Mouse (Mus musculus) hindbrain, embryonic 12.5 days (tissue): ENCODE data around the gene Smg6. TPM values are rescaled to one million over a fixed set of nuclear protein-coding genes. Genes with fewer than 3 reads are reported as not detected.
A peak's percentile ranks its signal among the peaks of the same experiment; 100 is the strongest.

Experiments
- ATAC-seq: fragments of 200-750 bp; cut with Nextera tagmentation; 2 replicates; pipeline ENCODE4 v1.8.0; 2017; ENCODE audit warnings: moderate TSS enrichment; ENCODE audit not compliant: low FRiP score
- H3K27ac ChIP-seq: fragments of 300-500 bp; sonication (generic); 2 replicates; pipeline ENCODE4 v1.5.1; 2016; ENCODE audit warnings: mild to moderate bottlenecking
- H3K27me3 ChIP-seq: fragments of 300-500 bp; sonication (generic); 2 replicates; pipeline ENCODE4 v1.6.1; 2016; ENCODE audit warnings: mild to moderate bottlenecking
- H3K36me3 ChIP-seq: fragments of 300-500 bp; sonication (generic); 2 replicates; pipeline ENCODE4 v1.6.1; 2016; ENCODE audit warnings: mild to moderate bottlenecking
- H3K4me1 ChIP-seq: fragments of 300-500 bp; sonication (generic); 2 replicates; pipeline ENCODE4 v1.6.1; 2016
- H3K4me2 ChIP-seq: fragments of 300-500 bp; sonication (generic); replicated peaks from 2 replicates; pipeline ENCODE4 v1.6.1; 2016; ENCODE audit warnings: mild to moderate bottlenecking
- H3K4me3 ChIP-seq: fragments of 300-500 bp; sonication (generic); 2 replicates; pipeline ENCODE4 v1.5.1; 2016; ENCODE audit warnings: mild to moderate bottlenecking
- H3K9ac ChIP-seq: fragments of 300-500 bp; sonication (generic); 2 replicates; pipeline ENCODE4 v1.6.1; 2016; ENCODE audit warnings: mild to moderate bottlenecking, moderate library complexity
- H3K9me3 ChIP-seq: fragments of 300-500 bp; sonication (generic); replicated peaks from 2 replicates; pipeline ENCODE4 v1.6.1; 2016; ENCODE audit warnings: mild to moderate bottlenecking
- WGBS: fragments of 180-500 bp; shearing (Covaris S2); methylation state at CpG from one replicate; pipeline ENCODE4 v1.1.7; 2016; 5-methylcytosine and 5-hydroxymethylcytosine counted together
- polyA plus RNA-seq: library from polyadenylated mRNA; unstranded; fragments of >200 nt; fragmentation: Nextera tagmentation; extraction: Ambion mirVana; gene quantifications from 2 replicates; pipeline ENCODE4 v1.2.1, GENCODE M21; 2016

The Smg6 gene
- polyA plus RNA-seq, 1 experiment from 2014 or later = 23.6 TPM

GRCm38 (mm10) chr11:75108909-75109308, 183.3 kb downstream of the Smg6 start:
- Histone ChIP-seq H3K9ac (no peak overlapping the region), H3K4me1 (no peaks in the 10 kb centered on the region), H3K36me3 (no peaks in the 10 kb centered on the region), H3K27me3 (no peaks in the 10 kb centered on the region), H3K4me3 (no peak overlapping the region), H3K4me2 (no peak overlapping the region), H3K9me3 (no peaks in the 10 kb centered on the region), H3K27ac (no peak overlapping the region)
- ATAC-seq = no peak

GRCm38 (mm10) chr11:75116379-75116778, 190.8 kb downstream of the Smg6 start:
- no peak overlapping the region for H3K4me3 ChIP-seq
- 92% methylated on average over 6 of the region's 6 CpGs for WGBS
- ATAC-seq = no peak
- no peaks in the 10 kb centered on the region for H3K36me3 ChIP-seq
- no peak overlapping the region for H3K27ac ChIP-seq
- H3K9ac ChIP-seq = no peak overlapping the region
- H3K9me3 ChIP-seq = no peaks in the 10 kb centered on the region
- no peaks in the 10 kb centered on the region for H3K27me3 ChIP-seq
- no peaks in the 10 kb centered on the region for H3K4me1 ChIP-seq
- no peak overlapping the region for H3K4me2 ChIP-seq

GRCm38 (mm10) chr11:75118141-75118540, 192.5 kb downstream of the Smg6 start:
- no peaks in the 10 kb centered on the region for H3K27me3 ChIP-seq
- H3K27ac ChIP-seq = no peak overlapping the region
- 96% methylated on average over 2 of the region's 2 CpGs for WGBS
- H3K4me2 ChIP-seq = no peak overlapping the region
- no peaks in the 10 kb centered on the region for H3K4me1 ChIP-seq
- no peak for ATAC-seq
- H3K9ac ChIP-seq = no peak overlapping the region
- no peaks in the 10 kb centered on the region for H3K36me3 ChIP-seq
- H3K9me3 ChIP-seq = no peaks in the 10 kb centered on the region
- no peak overlapping the region for H3K4me3 ChIP-seq

- WGBS = 98% methylated on average over 2 of the region's 2 CpGs
- H3K9me3 ChIP-seq = no peaks in the 10 kb centered on the region
- no peaks in the 10 kb centered on the region for H3K4me1 ChIP-seq
- no peak overlapping the region for H3K27ac ChIP-seq
- H3K9ac ChIP-seq = no peak overlapping the region
- no peak overlapping the region for H3K4me3 ChIP-seq
- no peaks in the 10 kb centered on the region for H3K27me3 ChIP-seq
- H3K4me2 ChIP-seq = no peak overlapping the region
- no peak for ATAC-seq
- no peaks in the 10 kb centered on the region for H3K36me3 ChIP-seq
Measured at GRCm38 (mm10) chr11:75119298-75119697, 193.7 kb downstream of the Smg6 start.

- Histone ChIP-seq H3K36me3 (no peaks in the 10 kb centered on the region), H3K4me2 (no peak overlapping the region), H3K9ac (no peak overlapping the region), H3K27ac (no peak overlapping the region), H3K27me3 (no peaks in the 10 kb centered on the region), H3K4me3 (no peak overlapping the region), H3K9me3 (no peaks in the 10 kb centered on the region), H3K4me1 (no peaks in the 10 kb centered on the region)
- ATAC-seq = no peak
- WGBS = 89% methylated on average over 3 of the region's 3 CpGs
Measured at GRCm38 (mm10) chr11:75119841-75120240, 194.2 kb downstream of the Smg6 start.

GRCm38 (mm10) chr11:75121348-75121747, 195.7 kb downstream of the Smg6 start:
- Histone ChIP-seq H3K27ac (no peak overlapping the region), H3K9me3 (no peaks in the 10 kb centered on the region), H3K4me3 (no peak overlapping the region), H3K4me2 (no peak overlapping the region), H3K36me3 (no peaks in the 10 kb centered on the region), H3K4me1 (no peaks in the 10 kb centered on the region), H3K9ac (no peak overlapping the region), H3K27me3 (no peaks in the 10 kb centered on the region)
- no peak for ATAC-seq
- 82% methylated on average over 1 of the region's 1 CpGs for WGBS

GRCm38 (mm10) chr11:75124406-75124805, 198.8 kb downstream of the Smg6 start:
- no peak for ATAC-seq
- H3K9me3 ChIP-seq = no peaks in the 10 kb centered on the region
- no peaks in the 10 kb centered on the region for H3K36me3 ChIP-seq
- H3K4me3 ChIP-seq = no peak overlapping the region
- H3K4me1 ChIP-seq = no peaks in the 10 kb centered on the region
- H3K9ac ChIP-seq = no peak overlapping the region
- H3K4me2 ChIP-seq = no peak overlapping the region
- no peaks in the 10 kb centered on the region for H3K27me3 ChIP-seq
- H3K27ac ChIP-seq = no peak overlapping the region
- WGBS = 91% methylated on average over 2 of the region's 2 CpGs

- no peak for ATAC-seq
- Histone ChIP-seq H3K9ac (no peak overlapping the region), H3K4me1 (no peaks in the 10 kb centered on the region), H3K27ac (no peak overlapping the region), H3K27me3 (no peaks in the 10 kb centered on the region), H3K36me3 (no peaks in the 10 kb centered on the region), H3K4me2 (no peak overlapping the region), H3K4me3 (no peak overlapping the region), H3K9me3 (no peaks in the 10 kb centered on the region)
- WGBS = 93% methylated on average over 3 of the region's 3 CpGs
Measured at GRCm38 (mm10) chr11:75126384-75126783, 200.8 kb downstream of the Smg6 start.

GRCm38 (mm10) chr11:75129481-75129880, 203.9 kb downstream of the Smg6 start:
- no peaks in the 10 kb centered on the region for H3K27me3 ChIP-seq
- ATAC-seq = no peak
- no peaks in the 10 kb centered on the region for H3K36me3 ChIP-seq
- H3K9me3 ChIP-seq = no peaks in the 10 kb centered on the region
- H3K4me3 ChIP-seq = no peak overlapping the region
- H3K4me1 ChIP-seq = peaks cover 9% of the 10 kb centered on the region
- WGBS = 95% methylated on average over 6 of the region's 6 CpGs
- H3K9ac ChIP-seq = no peak overlapping the region
- no peak overlapping the region for H3K27ac ChIP-seq
- no peak overlapping the region for H3K4me2 ChIP-seq

GRCm38 (mm10) chr11:75131300-75131699, 205.7 kb downstream of the Smg6 start:
- Histone ChIP-seq H3K4me3 (no peak overlapping the region), H3K9ac (no peak overlapping the region), H3K9me3 (no peaks in the 10 kb centered on the region), H3K4me1 (peaks cover 16% of the 10 kb centered on the region), H3K4me2 (no peak overlapping the region), H3K36me3 (no peaks in the 10 kb centered on the region), H3K27me3 (no peaks in the 10 kb centered on the region), H3K27ac (no peak overlapping the region)
- no peak for ATAC-seq
- 90% methylated on average over 4 of the region's 4 CpGs for WGBS

- Histone ChIP-seq H3K9me3 (no peaks in the 10 kb centered on the region), H3K4me1 (peaks cover 16% of the 10 kb centered on the region), H3K9ac (no peak overlapping the region), H3K4me2 (no peak overlapping the region), H3K27ac (no peak overlapping the region), H3K4me3 (no peak overlapping the region), H3K27me3 (no peaks in the 10 kb centered on the region), H3K36me3 (0 out of 2 replicates have a peak, but pooled peaks cover under 1% of the 10 kb centered on the region)
- 88% methylated on average over 5 of the region's 5 CpGs for WGBS
- no peak for ATAC-seq
Measured at GRCm38 (mm10) chr11:75132278-75132677, 206.7 kb downstream of the Smg6 start.

- Histone ChIP-seq H3K4me1 (peaks cover 16% of the 10 kb centered on the region), H3K4me2 (no peak overlapping the region), H3K4me3 (no peak overlapping the region), H3K9ac (no peak overlapping the region), H3K36me3 (0 out of 2 replicates have a peak, but pooled peaks cover 6% of the 10 kb centered on the region), H3K27ac (peak overlapping the region; percentile 36; the same call in 1 of the 2 replicates), H3K27me3 (no peaks in the 10 kb centered on the region), H3K9me3 (no peaks in the 10 kb centered on the region)
- ATAC-seq = no peak
- WGBS = 94% methylated on average over 5 of the region's 5 CpGs
Measured at GRCm38 (mm10) chr11:75133391-75133790, 207.8 kb downstream of the Smg6 start.

GRCm38 (mm10) chr11:75133951-75134350, 208.3 kb downstream of the Smg6 start:
- no peak overlapping the region for H3K4me2 ChIP-seq
- no peak overlapping the region for H3K9ac ChIP-seq
- no peaks in the 10 kb centered on the region for H3K27me3 ChIP-seq
- ATAC-seq = no peak
- 0 out of 2 replicates have a peak, but pooled peaks cover 6% of the 10 kb centered on the region for H3K36me3 ChIP-seq
- peaks cover 18% of the 10 kb centered on the region for H3K4me1 ChIP-seq
- 31% methylated on average over 2 of the region's 2 CpGs for WGBS
- no peak overlapping the region for H3K4me3 ChIP-seq
- H3K9me3 ChIP-seq = no peaks in the 10 kb centered on the region
- H3K27ac ChIP-seq = peak overlapping the region; percentile 36; the same call in 1 of the 2 replicates
